Mouse (Mus musculus) granulocyte monocyte progenitor cell, adult 5-6 weeks (primary cell): ENCODE data around the gene Dock2. TPM values are rescaled to one million over a fixed set of nuclear protein-coding genes. Genes with fewer than 3 reads are reported as not detected.

Experiments used
- ATAC-seq: replicated peaks from 2 replicates; pipeline ENCODE4 v1.8.0; 2016; ENCODE audit warnings: mild to moderate bottlenecking, moderate TSS enrichment, inconsistent platforms; ENCODE audit not compliant: poor library complexity, severe bottlenecking
- total RNA-seq, 2 experiments: library from RNA; stranded (forward) in 1 of 2; stranded (reverse) in 1 of 2; fragments of 200-712, 200-1000 nt in 1 of 2; fragments of >200 nt in 1 of 2; fragmentation: Nextera tagmentation in 1 of 2; gene quantifications; 2 replicates each; pipeline ENCODE4 v1.2.3; 2014 to 2017

Gene Dock2
- total RNA-seq, 2 experiments from 2014 or later: 101 to 123 TPM

DNA sequence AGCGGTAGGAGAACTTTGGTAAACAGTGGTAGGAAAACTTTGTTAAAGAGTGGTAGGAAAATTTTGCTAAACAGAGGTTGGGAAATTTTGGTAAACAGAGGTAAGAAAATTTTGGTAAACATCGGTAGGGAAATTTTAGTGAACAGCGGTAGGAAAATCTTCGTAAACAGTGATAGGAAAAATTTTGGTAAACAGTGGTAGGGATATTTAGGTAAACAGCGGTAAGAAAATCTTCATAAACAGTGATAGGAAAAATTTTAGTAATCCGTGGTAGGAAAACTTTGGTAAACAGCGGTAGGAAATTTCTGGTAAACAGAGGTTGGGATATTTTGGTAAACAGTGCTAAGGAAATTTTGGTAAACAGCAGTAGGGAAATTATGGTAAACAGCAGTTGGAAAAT lies 239.1 kb downstream of the Dock2 start:
- ATAC-seq: no peak

DNA sequence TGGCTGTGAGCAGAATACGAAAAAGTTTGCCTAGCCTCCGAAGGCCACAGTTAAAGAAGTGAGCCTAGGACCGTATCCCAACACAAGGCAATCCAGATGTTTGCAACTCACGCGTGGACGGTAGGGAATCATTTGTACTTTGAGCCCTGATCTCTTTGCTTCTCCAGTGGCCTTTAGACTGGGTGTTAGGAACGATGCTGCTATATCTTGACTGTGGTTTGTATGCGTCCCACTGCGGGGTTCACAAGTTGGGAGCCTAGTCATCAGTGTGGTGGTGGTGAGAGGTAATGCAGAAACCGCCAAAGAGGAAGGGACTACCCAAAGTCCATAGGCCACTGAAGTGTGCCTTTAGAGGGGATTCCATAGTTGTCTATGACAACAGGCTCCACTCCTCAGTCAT lies 251.6 kb downstream of the Dock2 start:
- ATAC-seq: no peak

DNA sequence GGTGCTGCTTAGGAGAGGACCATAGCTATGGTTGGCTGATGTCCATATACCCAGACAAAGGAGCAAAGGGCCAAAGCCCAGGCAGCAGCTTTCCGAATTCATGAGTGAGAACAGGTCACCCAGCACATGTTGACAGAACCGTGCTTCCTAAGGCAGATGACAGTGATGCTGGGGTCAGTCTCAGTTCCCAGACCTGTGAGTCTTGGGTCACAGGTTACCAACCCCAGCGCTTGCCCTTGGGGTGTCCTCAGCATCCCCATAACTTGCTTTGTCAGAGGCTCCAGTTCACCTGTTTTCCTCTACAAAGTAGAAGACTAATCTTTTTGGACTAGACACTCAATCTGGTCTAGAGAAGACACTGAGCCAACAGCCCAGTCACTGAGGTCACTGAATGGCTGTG lies 252.7 kb downstream of the Dock2 start:
- ATAC-seq: no peak

DNA sequence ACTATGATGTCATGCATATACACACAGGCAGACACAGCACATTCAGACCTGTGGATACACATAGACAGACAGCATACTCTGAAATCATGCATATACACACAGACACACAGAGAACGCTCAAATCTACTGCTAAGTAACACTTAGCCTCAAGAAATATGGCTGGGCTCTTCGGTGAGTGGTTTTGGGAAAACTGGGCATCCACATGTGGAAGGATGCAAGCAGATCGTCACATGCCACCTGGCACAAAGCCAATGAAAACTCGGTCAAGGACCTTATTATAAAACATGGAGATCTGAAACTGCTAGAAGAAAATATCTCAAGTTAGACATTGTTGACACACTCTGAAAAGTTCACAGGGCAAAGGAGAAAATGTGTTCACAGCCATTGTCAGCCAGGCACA lies 255.7 kb downstream of the Dock2 start:
- no peak for ATAC-seq

DNA sequence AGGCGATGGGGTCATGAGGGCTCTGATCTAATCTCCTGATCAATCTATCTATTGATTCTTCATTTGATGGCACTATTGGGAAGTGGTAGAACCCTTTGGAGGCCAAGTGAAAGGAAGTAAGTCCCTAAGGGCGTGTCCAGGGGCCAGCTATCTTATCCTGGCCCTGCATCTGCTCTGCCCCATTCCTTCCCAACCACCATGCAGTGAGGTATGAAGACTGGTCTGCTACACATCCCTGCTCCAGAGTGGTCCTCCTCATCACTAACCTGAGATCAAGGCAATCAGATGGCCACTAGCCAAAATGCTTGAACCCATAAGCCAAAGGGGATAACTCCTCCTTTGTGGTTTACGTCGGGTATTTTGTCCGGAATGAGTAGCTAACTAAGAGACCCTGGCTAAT lies 256.5 kb downstream of the Dock2 start:
- no peak for ATAC-seq

DNA sequence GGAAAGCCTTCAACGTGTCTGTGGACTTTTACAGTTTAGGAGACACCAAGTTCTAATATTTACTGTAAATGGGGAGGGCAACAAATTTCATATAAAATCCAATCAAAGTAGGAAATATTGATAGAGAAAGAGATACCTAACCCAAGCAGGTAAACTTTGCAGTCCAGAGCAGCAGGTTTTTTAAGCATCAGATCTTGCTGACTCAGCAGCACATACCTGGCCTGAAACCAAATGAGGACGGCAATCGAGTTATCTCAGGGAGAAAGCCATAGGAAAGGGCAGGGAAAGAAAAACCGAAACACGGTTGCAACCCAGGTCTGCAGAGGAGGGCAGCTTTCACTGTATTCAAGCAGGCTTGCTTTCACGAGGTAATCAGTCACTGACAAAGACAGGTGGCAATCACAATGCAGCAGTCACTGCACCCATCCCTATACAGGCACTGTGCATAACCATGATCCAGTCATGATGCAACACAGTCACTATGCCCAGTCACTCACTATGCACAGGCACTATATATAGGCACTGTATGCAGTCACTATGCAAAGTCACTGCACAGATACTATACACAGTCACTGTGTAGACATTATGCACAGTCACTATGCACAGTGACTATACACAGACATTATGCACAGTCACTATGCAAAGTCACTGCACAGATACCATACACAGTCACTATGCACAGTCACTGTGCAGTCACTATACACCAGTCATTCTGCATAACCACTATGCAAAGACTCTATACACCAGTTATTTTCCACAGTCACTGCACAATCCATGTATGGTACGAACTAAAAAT lies 258.4 kb downstream of the Dock2 start:
- ATAC-seq: peak; percentile 37; the same call in 1 of the 2 replicates

DNA sequence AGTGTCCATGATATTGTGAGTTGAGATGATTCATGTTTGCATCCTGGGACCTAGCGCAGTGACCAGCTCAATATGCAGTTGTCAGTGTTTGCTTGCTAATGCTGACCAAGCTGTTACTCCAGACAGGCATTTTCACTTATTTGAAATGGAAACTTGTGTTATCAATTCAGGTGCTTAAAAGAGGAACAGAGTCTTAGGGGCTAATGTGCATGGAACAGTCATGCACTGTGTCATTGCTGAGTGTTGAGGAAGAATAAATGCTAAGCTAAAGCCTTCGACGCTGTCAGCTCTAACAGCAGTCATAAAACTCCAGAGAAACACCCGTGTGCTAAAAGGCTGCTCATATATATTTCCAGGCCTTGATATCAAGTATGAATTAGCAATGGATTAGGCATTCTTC lies 259.1 kb downstream of the Dock2 start:
- ATAC-seq: no peak

DNA sequence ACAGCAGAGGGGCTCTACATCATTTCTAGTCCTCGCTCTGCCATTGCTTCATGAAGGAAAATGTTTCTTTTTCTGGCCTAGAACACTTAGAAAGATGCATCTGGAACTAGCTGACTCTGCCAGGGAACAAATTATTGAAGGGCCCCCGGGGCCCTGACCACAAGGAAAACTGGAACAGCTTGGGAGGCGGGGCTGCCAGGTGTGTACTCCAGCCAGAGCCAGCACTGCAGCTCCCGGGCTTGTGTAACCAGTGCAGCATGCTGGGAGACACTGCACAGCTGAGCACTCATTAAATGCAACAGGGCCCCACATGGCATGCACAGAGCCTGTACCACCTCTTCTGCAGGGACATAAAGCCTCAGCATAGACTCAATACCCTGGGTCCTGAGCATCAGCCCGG lies 265.1 kb downstream of the Dock2 start:
- ATAC-seq: no peak

DNA sequence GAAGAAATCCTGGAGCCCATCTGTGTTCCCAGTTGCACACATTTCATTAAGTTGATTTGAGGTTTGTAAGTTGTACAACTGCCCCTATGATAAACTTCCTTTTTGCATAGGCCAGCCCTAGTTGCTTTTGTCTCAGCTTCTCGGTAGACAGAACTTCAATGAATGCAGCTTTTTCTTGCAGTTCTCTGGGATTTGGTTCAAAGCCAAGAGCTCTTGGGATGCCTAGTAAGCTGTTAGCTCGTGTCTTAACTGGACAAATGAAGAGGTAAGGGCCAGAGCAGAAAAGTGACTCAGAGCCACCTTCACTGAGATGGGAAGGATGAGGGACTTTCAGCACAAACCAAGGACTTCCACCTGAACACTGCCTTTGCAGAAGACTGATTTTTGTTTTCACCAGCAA lies 266.7 kb downstream of the Dock2 start:
- no peak for ATAC-seq

DNA sequence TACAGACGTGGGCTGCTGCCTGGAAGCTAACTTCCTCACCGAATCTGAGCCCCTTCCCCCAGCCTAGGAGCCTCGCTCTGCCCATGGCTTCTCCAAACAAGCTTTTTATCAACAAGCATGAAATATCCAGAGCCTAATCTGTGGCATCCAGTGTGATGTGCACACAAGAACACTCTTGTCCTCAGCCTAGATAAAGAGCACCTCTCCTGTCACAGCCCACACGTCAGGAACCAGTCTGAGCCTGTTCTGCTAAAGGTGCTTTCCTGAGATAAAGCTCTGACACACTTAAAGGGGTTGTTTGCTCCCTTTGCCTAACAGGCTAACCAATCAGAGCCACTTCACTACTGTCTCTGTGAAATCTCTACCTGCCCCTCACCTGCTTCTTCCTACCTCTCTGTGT lies 268.4 kb downstream of the Dock2 start:
- no peak for ATAC-seq

DNA sequence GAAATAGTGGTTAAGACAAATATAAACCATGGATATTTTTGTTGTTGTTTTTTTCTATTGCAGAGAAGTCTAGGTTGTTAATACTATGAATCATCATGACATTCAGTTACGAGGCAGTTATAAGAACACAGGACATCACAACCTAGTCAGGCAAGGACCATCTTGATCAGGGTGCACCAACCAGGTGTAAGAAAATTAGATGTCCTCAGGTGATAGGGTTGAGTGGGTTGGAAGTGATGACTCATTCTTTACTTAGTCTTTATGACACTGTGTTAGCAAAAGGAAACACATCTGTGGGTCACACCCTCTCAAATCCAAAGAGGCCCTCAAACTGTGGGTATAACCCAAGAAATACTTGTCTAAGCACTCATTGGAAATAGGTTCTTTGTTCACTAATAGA lies 277.3 kb downstream of the Dock2 start:
- no peak for ATAC-seq

DNA sequence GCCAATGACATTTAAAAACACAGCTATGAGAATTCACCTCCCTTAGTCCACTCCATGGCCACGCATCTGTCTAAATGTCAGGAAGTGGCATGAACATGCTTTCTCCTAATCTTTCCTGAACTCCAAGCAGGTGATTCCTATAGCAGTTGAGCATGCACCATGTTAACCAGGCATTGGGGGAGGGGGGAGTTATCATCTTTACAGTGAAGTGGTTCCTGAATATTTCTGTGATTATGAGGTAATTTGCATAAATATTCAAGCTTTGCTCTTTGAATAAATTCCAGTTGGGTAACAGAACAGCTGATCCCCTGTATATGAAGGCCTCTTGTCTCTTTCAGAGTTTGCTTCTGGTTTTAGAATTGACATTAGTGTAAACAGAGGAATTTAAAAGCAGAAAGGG lies 284.0 kb downstream of the Dock2 start:
- ATAC-seq: no peak

DNA sequence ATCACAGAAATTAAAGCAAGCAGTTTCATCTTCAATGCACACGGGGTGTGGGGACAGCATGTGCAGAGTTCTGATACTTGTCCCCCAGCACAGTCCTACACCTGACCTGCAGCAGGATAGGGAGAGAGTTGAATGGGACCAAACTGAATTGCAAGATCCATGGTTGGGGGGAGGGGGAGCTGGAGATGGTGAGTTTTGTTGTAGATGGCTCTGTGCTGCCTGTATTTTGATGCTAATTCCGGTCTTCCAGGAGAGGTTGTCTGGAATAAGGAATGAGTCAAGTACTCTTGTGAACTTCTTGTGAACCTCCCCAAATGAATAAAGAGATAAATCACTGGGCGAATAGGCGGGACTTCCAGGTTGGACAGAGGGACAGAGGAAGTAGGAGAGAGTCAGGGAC lies 289.0 kb downstream of the Dock2 start:
- no peak for ATAC-seq

DNA sequence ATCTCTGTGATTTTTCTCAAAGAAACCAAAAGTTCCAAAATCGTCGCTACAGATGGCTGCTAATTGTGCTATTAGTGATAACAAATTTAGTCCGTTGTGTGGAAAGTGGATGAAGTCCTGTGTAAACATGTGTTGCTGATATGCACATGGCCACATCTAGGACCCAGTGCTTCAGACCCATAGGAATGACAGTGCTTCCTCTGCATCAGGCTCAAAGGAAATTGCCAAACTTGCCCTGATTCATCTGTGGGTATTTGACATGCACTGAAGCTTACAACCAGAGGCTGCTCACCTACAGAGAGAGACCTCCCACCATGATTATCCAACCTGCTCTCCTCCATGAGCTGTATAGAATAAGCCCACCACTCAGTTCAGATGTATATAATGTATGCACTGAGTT lies 290.7 kb downstream of the Dock2 start:
- ATAC-seq: peak; percentile 30; the same call in 1 of the 2 replicates

DNA sequence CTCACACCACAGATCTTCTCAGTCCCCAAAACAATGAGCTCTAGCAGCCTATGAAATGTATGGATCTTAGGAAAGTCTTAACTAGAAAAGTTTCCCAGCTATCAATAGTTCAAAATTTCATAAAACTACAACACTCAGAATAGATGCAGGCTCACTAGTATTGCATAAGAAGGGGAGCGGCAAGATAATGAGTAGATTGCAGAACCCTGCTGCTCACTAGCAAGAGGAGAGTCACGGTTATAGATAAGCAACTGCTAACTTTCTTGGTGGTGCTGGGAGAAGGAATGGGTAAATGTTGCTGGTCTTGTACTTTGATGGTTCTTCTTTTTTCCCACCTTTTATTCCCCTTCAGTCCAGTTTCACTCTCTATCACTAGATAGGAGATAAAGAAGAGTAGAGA lies 291.5 kb downstream of the Dock2 start:
- ATAC-seq: peak; percentile 37

DNA sequence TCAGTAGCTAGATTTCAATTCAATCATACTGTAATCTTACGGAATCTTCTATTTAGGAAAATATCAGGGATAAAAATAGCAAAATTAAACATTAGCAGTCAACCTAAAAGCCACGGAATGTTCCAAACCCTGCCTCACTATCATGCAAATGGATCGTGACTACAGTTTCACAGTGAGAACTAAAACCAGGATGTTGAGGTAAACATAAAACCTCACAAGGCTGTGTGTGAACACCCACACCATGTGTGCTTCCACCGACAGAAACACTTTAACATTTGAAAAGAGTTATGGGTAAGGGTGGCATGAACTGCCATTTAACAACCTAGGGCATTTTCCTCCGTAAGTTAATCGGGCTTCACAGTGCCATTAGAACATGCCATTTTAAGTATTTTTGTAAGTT lies 294.1 kb downstream of the Dock2 start:
- no peak for ATAC-seq

DNA sequence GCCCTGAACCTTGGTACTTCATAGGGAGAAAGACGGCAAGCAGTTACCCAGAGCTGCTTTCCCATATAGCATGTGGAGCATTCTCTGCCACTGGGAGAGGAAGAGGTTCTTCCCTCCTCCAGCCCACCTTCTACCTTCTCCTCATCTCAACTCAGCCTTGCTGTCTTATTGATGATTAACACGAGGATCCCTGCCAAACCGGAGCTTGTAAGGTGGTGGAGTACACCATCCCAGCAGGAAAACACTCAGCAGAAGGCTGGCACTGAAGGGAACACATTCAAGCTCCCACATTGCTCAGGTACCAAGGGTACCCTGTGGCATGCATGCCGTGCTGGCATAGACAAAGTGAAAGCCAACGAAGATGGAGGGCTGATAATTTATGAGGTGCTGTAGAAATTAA lies 304.4 kb downstream of the Dock2 start:
- no peak for ATAC-seq

DNA sequence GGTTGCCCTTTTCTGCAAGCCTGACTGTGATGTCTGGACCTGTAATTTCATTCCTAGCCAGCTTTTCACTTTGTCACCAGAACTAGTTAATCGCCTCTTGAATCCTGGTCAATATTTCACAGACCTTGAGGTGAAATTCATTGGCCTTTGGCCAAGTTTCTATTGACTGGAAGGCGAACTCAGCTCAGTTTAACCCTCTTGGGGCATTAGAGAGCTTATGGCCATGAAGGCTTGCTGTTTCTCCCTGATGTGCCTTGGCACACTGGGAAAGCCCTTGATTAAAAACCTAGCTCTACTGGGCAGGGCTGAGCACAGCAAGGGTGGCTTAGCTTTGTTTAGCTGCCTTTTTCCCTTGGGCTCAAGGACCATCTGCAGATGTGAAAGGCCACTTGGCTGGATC lies 313.9 kb downstream of the Dock2 start:
- ATAC-seq: no peak

DNA sequence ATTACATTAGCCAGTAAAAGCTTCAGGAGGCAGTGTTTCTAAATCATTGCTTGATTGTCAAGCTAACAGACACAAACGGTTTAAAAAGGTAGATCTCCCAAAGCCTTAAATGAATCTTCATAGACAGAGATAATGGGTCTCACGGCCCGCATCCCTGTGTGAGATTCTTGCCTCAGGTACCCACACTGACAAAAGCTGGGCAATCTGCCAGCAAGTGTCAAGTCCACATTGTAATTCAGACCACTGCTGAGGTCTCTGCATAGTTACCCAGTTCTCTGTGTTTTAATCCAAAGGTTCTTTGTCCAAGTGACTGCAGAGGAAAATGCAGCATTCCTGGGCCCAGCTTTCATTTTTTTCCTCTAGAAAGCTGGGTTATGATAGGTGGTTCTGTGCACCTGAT lies 315.1 kb downstream of the Dock2 start:
- no peak for ATAC-seq

DNA sequence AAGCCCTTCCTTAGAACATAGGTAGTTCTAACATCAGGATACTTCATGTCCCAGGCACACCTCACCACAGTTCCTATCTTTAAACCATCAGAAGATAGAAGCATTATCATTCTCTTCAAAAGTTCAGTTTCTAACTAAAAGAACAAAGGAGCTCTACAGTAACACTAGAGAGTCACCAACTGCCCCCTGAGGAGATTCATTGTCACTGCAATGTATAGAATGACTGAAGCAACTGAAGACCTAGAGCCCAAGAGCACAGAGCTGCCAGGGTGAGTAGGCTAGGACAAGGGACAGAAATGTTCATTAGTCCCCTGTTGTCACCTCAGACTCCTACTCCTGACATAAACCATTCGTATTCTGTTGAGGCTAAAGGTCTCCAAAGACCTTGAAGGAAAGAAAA lies 316.6 kb downstream of the Dock2 start:
- ATAC-seq: no peak

DNA sequence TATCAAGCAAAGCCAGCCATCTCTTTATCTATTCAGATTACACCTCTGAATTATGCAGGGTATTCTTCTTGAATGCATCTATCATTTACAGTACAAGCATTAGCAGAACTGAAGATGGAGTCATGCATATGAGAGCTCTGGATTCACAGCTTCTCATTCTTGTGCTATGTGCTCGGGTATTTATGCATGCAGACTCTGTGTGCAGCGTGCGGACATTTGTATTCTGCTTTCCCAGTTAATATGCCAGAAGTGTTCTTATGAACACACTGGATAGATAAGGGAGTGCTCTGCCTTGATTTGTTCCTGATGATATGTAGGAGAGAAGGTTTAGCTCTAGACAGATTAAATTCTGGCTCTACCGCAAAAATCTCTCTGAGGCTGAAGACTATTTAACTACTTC lies 333.7 kb downstream of the Dock2 start:
- ATAC-seq: no peak

DNA sequence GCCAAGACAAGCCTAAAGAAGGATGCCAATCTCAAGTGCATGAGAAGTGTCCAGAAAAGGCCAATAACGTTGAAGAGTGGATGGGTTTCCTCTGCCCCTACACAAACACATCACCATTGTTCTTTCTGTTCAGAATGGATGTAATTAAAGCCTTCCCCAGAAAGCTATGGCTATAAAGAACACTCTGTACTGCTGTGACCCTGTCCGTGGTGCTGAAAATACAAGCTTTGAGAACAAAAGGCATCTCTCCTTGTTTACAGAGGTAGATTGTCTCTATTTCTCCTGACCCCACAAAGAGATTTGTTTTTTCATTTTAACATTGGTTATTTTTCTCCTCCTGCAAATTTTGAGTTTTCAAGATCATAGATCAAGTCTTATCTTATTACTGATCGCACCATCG lies 335.8 kb downstream of the Dock2 start:
- ATAC-seq: no peak

DNA sequence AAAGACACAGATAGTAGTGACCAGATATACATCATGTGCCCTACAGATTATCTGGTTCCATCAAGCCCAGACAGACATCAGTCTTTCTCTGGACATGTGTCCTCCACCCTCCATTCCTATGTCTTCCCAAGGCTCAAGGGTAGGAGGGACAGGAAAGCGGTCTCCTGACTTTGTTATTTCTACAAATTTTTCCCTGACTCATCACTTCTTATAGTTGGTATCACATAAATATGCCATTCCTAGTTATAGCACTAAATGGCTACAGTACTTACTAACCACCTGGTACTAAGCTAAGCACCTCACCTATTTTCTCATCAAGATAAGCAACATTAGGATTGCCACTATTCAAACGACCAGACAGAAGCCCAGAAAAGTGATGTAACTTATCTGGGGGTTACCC lies 345.3 kb downstream of the Dock2 start:
- no peak for ATAC-seq
